Mouse (Mus musculus) heart, embryonic 15.5 days (tissue): ENCODE results near the gene Rbm24. TPM values are rescaled to one million over a fixed set of nuclear protein-coding genes. Genes with fewer than 3 reads are reported as not detected.

Experiments
- ATAC-seq: fragments of 200-750 bp; cut with Nextera tagmentation; replicated peaks from 2 replicates; pipeline ENCODE4 v1.8.0; 2017; ENCODE audit warnings: low read depth, moderate TSS enrichment; ENCODE audit not compliant: insufficient number of reproducible peaks, insufficient read depth, low FRiP score
- H3K27ac ChIP-seq: fragments of 300-500 bp; sonication (generic); 2 replicates; pipeline ENCODE4 v1.5.1; 2015; ENCODE audit warnings: mild to moderate bottlenecking, inconsistent platforms
- H3K27me3 ChIP-seq: fragments of 300-500 bp; sonication (generic); 2 replicates; pipeline ENCODE4 v1.6.1; 2015; ENCODE audit warnings: inconsistent platforms
- H3K36me3 ChIP-seq: fragments of 300-500 bp; sonication (generic); 2 replicates; pipeline ENCODE4 v1.6.1; 2015; ENCODE audit warnings: mild to moderate bottlenecking, inconsistent platforms
- H3K4me1 ChIP-seq: fragments of 300-500 bp; sonication (generic); replicated peaks from 2 replicates; pipeline ENCODE4 v1.6.1; 2015; ENCODE audit warnings: inconsistent platforms
- H3K4me2 ChIP-seq: fragments of 300-500 bp; sonication (generic); 2 replicates; pipeline ENCODE4 v1.6.1; 2015; ENCODE audit warnings: inconsistent platforms, mild to moderate bottlenecking, moderate library complexity
- H3K4me3 ChIP-seq: fragments of 300-500 bp; sonication (generic); 2 replicates; pipeline ENCODE4 v1.5.1; 2015; ENCODE audit warnings: mild to moderate bottlenecking, inconsistent platforms
- H3K9ac ChIP-seq: fragments of 300-500 bp; sonication (generic); 2 replicates; pipeline ENCODE4 v1.6.1; 2015; ENCODE audit warnings: mild to moderate bottlenecking, inconsistent platforms
- H3K9me3 ChIP-seq: fragments of 300-500 bp; sonication (generic); replicated peaks from 2 replicates; pipeline ENCODE4 v1.6.1; 2016; ENCODE audit warnings: inconsistent platforms
- WGBS: fragments of 180-500 bp; shearing (Covaris S2); methylation state at CpG from one replicate; pipeline ENCODE4 v1.1.7; 2015; ENCODE audit warnings: mixed read lengths; 5-methylcytosine and 5-hydroxymethylcytosine counted together
- polyA plus RNA-seq: library from polyadenylated mRNA; unstranded; fragments of >200 nt; fragmentation: Nextera tagmentation; extraction: Ambion mirVana; gene quantifications from 2 replicates; pipeline ENCODE4 v1.2.1, GENCODE M21; 2015

The Rbm24 gene
- polyA plus RNA-seq, 1 experiment from 2014 or later, result 87.1 TPM

- Histone ChIP-seq H3K36me3 (no peaks in the 10 kb centered on the region), H3K27me3 (no peaks in the 10 kb centered on the region; the same call in 1 of the 2 replicates), H3K9ac (no peak overlapping the region), H3K27ac (no peak overlapping the region), H3K4me3 (no peak overlapping the region), H3K4me2 (no peak overlapping the region), H3K4me1 (peaks cover 14% of the 10 kb centered on the region; the same call in 1 of the 2 replicates), H3K9me3 (no peaks in the 10 kb centered on the region)
- no peak for ATAC-seq
- WGBS, result 88% methylated on average over 8 of the region's 8 CpGs
Measured at GRCm38 (mm10) chr13:46416021-46416420, 2.2 kb upstream of the Rbm24 start.

GRCm38 (mm10) chr13:46417594-46417993, 640 bp upstream of the Rbm24 start:
- H3K9ac ChIP-seq, result peak overlapping the region; percentile 95
- WGBS, result 75% methylated on average over 5 of the region's 5 CpGs
- peak overlapping the region; percentile 98 for H3K27ac ChIP-seq
- peaks cover 14% of the 10 kb centered on the region; the same call in 1 of the 2 replicates for H3K4me1 ChIP-seq
- H3K4me3 ChIP-seq, result peak overlapping the region; percentile 74
- no peaks in the 10 kb centered on the region for H3K36me3 ChIP-seq
- peak overlapping the region; percentile 85 for H3K4me2 ChIP-seq
- H3K27me3 ChIP-seq, result no peaks in the 10 kb centered on the region; the same call in 1 of the 2 replicates
- ATAC-seq, result no peak
- no peaks in the 10 kb centered on the region for H3K9me3 ChIP-seq

- Histone ChIP-seq H3K27ac (peak overlapping the region; percentile 98), H3K4me2 (peak overlapping the region; percentile 85), H3K9me3 (no peaks in the 10 kb centered on the region), H3K9ac (peak overlapping the region; percentile 95), H3K27me3 (no peaks in the 10 kb centered on the region; the same call in 1 of the 2 replicates), H3K36me3 (no peaks in the 10 kb centered on the region), H3K4me3 (peak overlapping the region; percentile 74), H3K4me1 (peaks cover 11% of the 10 kb centered on the region; the same call in 1 of the 2 replicates)
- 1% methylated on average over 61 of the region's 73 CpGs for WGBS
- ATAC-seq, result no peak
Measured at GRCm38 (mm10) chr13:46418731-46419545, 704 bp downstream of the Rbm24 start.

- WGBS, result 16% methylated on average over 7 of the region's 7 CpGs
- Histone ChIP-seq H3K4me2 (peak overlapping the region; percentile 37), H3K4me3 (peak overlapping the region; percentile 74), H3K9me3 (no peaks in the 10 kb centered on the region), H3K9ac (peak overlapping the region; percentile 95), H3K27ac (peak overlapping the region; percentile 98), H3K4me1 (peaks cover 8% of the 10 kb centered on the region; the same call in 1 of the 2 replicates), H3K27me3 (no peaks in the 10 kb centered on the region; the same call in 1 of the 2 replicates), H3K36me3 (no peaks in the 10 kb centered on the region)
- ATAC-seq, result no peak
Measured at GRCm38 (mm10) chr13:46419648-46420047, 1.4 kb downstream of the Rbm24 start.

GRCm38 (mm10) chr13:46420095-46420494, 1.9 kb downstream of the Rbm24 start:
- Histone ChIP-seq H3K4me1 (peaks cover 10% of the 10 kb centered on the region; the same call in 1 of the 2 replicates), H3K9ac (peak overlapping the region; percentile 95), H3K4me2 (peak overlapping the region; percentile 37; the same call in 1 of the 2 replicates), H3K27me3 (no peaks in the 10 kb centered on the region; the same call in 1 of the 2 replicates), H3K9me3 (no peaks in the 10 kb centered on the region), H3K27ac (peak overlapping the region; percentile 98), H3K36me3 (no peaks in the 10 kb centered on the region), H3K4me3 (peak overlapping the region; percentile 74)
- ATAC-seq, result 0 out of 2 replicates have a peak, but pooled peaks have one; percentile 4
- 10% methylated on average over 3 of the region's 3 CpGs for WGBS

- peaks cover 13% of the 10 kb centered on the region for H3K4me1 ChIP-seq
- no peaks in the 10 kb centered on the region for H3K36me3 ChIP-seq
- 51% methylated on average over 7 of the region's 7 CpGs for WGBS
- peak overlapping the region; percentile 44 for H3K4me3 ChIP-seq
- ATAC-seq, result no peak
- peak overlapping the region; percentile 54 for H3K4me2 ChIP-seq
- H3K27me3 ChIP-seq, result no peaks in the 10 kb centered on the region; the same call in 1 of the 2 replicates
- peak overlapping the region; percentile 60 for H3K9ac ChIP-seq
- peak overlapping the region; percentile 98 for H3K27ac ChIP-seq
- H3K9me3 ChIP-seq, result no peaks in the 10 kb centered on the region
Measured at GRCm38 (mm10) chr13:46423805-46424204, 5.6 kb downstream of the Rbm24 start.

- Histone ChIP-seq H3K36me3 (no peaks in the 10 kb centered on the region), H3K4me3 (peak overlapping the region; percentile 44), H3K4me2 (peak overlapping the region; percentile 54), H3K4me1 (peaks cover 19% of the 10 kb centered on the region), H3K9ac (peak overlapping the region; percentile 31), H3K27ac (peak overlapping the region; percentile 98), H3K27me3 (no peaks in the 10 kb centered on the region; the same call in 1 of the 2 replicates), H3K9me3 (no peaks in the 10 kb centered on the region)
- 52% methylated on average over 8 of the region's 8 CpGs for WGBS
- ATAC-seq, result no peak
Measured at GRCm38 (mm10) chr13:46424376-46424775, 6.1 kb downstream of the Rbm24 start.

- Histone ChIP-seq H3K4me2 (no peak overlapping the region; the same call in 1 of the 2 replicates), H3K27me3 (no peaks in the 10 kb centered on the region), H3K4me3 (no peak overlapping the region), H3K27ac (peak overlapping the region; percentile 98), H3K9ac (no peak overlapping the region), H3K36me3 (no peaks in the 10 kb centered on the region), H3K9me3 (no peaks in the 10 kb centered on the region), H3K4me1 (peaks cover 26% of the 10 kb centered on the region)
- ATAC-seq, result peak; percentile 94
- WGBS, result 36% methylated on average over 6 of the region's 6 CpGs
Measured at GRCm38 (mm10) chr13:46426651-46427269, 8.5 kb downstream of the Rbm24 start.

- Histone ChIP-seq H3K4me3 (no peak overlapping the region), H3K9ac (0 out of 2 replicates have a peak overlapping the region, but pooled peaks have one; percentile 11), H3K36me3 (no peaks in the 10 kb centered on the region), H3K9me3 (no peaks in the 10 kb centered on the region), H3K4me1 (peaks cover 29% of the 10 kb centered on the region), H3K27me3 (no peaks in the 10 kb centered on the region), H3K4me2 (peak overlapping the region; percentile 9), H3K27ac (peak overlapping the region; percentile 98)
- ATAC-seq, result no peak
- 60% methylated on average over 22 of the region's 22 CpGs for WGBS
Measured at GRCm38 (mm10) chr13:46428964-46429363, 10.7 kb downstream of the Rbm24 start.

GRCm38 (mm10) chr13:46429866-46430265, 11.6 kb downstream of the Rbm24 start:
- no peaks in the 10 kb centered on the region for H3K36me3 ChIP-seq
- peak overlapping the region; percentile 98 for H3K27ac ChIP-seq
- no peak overlapping the region for H3K4me3 ChIP-seq
- no peak overlapping the region for H3K9ac ChIP-seq
- H3K27me3 ChIP-seq, result no peaks in the 10 kb centered on the region
- WGBS, result 58% methylated on average over 11 of the region's 11 CpGs
- no peaks in the 10 kb centered on the region for H3K9me3 ChIP-seq
- ATAC-seq, result no peak; the same call in 1 of the 2 replicates
- peaks cover 29% of the 10 kb centered on the region for H3K4me1 ChIP-seq
- H3K4me2 ChIP-seq, result no peak overlapping the region

GRCm38 (mm10) chr13:46433880-46434560, 15.8 kb downstream of the Rbm24 start:
- Histone ChIP-seq H3K36me3 (no peaks in the 10 kb centered on the region), H3K4me1 (peaks cover 14% of the 10 kb centered on the region), H3K4me2 (no peak overlapping the region), H3K4me3 (no peak overlapping the region), H3K27ac (no peak overlapping the region), H3K9me3 (no peaks in the 10 kb centered on the region), H3K9ac (no peak overlapping the region), H3K27me3 (no peaks in the 10 kb centered on the region)
- 35% methylated on average over 8 of the region's 8 CpGs for WGBS
- no peak for ATAC-seq
